In the genomic region with DNA sequence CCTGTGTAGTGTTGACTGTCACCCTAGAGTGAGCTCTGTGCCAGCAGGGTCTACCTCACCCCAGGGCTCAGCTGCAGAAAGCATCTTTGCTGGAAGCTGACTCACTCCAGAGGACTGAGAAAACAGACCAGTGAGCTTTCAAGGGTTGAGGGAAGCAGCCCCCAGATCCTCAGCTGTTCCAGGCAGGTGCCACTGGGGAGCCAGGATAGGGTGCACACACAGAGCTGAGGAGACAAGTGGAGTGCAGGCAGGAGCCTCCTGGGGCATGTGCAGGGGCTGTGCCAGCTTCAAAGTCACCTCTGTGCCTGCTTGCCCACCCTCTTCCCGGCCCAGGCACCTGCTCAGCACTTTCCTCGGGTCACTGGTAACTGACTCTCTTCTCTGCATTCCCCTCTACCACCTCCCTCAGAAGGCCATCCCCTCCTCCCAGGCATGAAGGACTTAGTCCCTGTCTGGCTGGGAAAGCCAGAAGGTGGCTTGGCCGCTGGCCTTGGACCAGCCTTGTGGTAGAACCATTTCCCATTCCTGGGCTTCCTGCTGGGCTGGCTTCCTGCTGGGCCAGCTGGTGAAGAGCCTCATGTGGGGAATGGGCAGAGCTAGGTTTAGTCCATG, we compare ENCODE assay signal across 11 mouse cellular contexts. TPM values are rescaled to one million over a fixed set of nuclear protein-coding genes. Genes with fewer than 3 reads are reported as not detected.
DNase-seq lines count a peak whose midpoint lies in the region; ATAC-seq lines count a peak whose summit lies in the region.
"Had no signal": no experiment of that assay in that cellular context is flagged by ENCODE, and none has a peak within 500 bp of the region (broad histone marks: within the 10 kb centered on the region; RNA-seq: fewer than 3 reads in every experiment).

No protein-coding gene starts in this region.

- H3K9ac ChIP-seq in kidney, embryonic 15.5 days = no peak overlapping the region
- H3K9ac ChIP-seq: heart, embryonic 13.5 days; liver, postnatal 0 days had no signal

- ATAC-seq in cerebellum, adult (ENCODE audit: insufficient number of reproducible peaks, low FRiP score, low TSS enrichment) = no peak
- ATAC-seq in kidney, embryonic 15.5 days (replicated peaks; ENCODE audit: low FRiP score) = peak; percentile 46
- ATAC-seq: liver, postnatal 0 days; midbrain, embryonic 16.5 days had no signal

- H3K9me3 ChIP-seq in kidney, embryonic 15.5 days (replicated peaks) = no peaks in the 10 kb centered on the region
- H3K9me3 ChIP-seq: heart, embryonic 13.5 days had no signal

- DNase-seq in cerebellum, adult 11-12 months = peak; percentile 83
- DNase-seq in 3134 (ENCODE audit: extremely low read depth, insufficient read length, low spot score) = peak; percentile 41
- peak; percentile 78 to 88 for DNase-seq in cerebellum, postnatal 10 days
- no peak for DNase-seq in neural tube, embryonic 10.5 days (ENCODE audit: extremely low spot score, low spot score)
- no peak for DNase-seq in lung, postnatal 36 days
- no peak for DNase-seq in spleen, adult 12 weeks (ENCODE audit: low spot score)
- DNase-seq: liver, postnatal 0 days had no signal

- peak overlapping the region; percentile 75 for H3K27ac ChIP-seq in kidney, embryonic 15.5 days
- H3K27ac ChIP-seq: heart, embryonic 13.5 days had no signal

- H3K4me3 ChIP-seq in kidney, embryonic 15.5 days (replicated peaks) = no peak overlapping the region
- H3K4me3 ChIP-seq: heart, embryonic 13.5 days had no signal

- 23% methylated on average over 3 of the region's 3 CpGs for WGBS in kidney, embryonic 15.5 days

- H3K4me1 ChIP-seq in kidney, embryonic 15.5 days = peaks cover 66% of the 10 kb centered on the region

- no peak overlapping the region for H3K4me2 ChIP-seq in kidney, embryonic 15.5 days
- H3K4me2 ChIP-seq: heart, embryonic 13.5 days had no signal

- no peaks in the 10 kb centered on the region for H3K36me3 ChIP-seq in kidney, embryonic 15.5 days
- H3K36me3 ChIP-seq: heart, embryonic 13.5 days had no signal

- peaks cover 63% of the 10 kb centered on the region for H3K27me3 ChIP-seq in kidney, embryonic 15.5 days

RNA-seq across cellular contexts. Expression of a gene that starts 27.2 kb away (rescaled TPM):
- polyA plus RNA-seq in kidney, embryonic 15.5 days (2015; fragmentation: Nextera tagmentation; extraction: Ambion mirVana) = 206 and 224 TPM in 2 replicates

RNA-seq across cellular contexts. Expression of a gene that starts 38.5 kb away (rescaled TPM):
- polyA plus RNA-seq in kidney, embryonic 15.5 days (2015; fragmentation: Nextera tagmentation; extraction: Ambion mirVana) = 1,089 and 1,191 TPM in 2 replicates

Comparison
In these comparisons a context has a peak if more than half of its experiments do, and no peak if none do; other contexts are left out.
1. DNase-seq: peak in cerebellum, adult 11-12 months (single experiment), 3134 (single experiment) and cerebellum, postnatal 10 days (2 of 2); none in neural tube, embryonic 10.5 days (single experiment), lung, postnatal 36 days (single experiment) and spleen, adult 12 weeks (single experiment).